16 mouse cellular contexts compared by ENCODE assay signal in the genomic region with DNA sequence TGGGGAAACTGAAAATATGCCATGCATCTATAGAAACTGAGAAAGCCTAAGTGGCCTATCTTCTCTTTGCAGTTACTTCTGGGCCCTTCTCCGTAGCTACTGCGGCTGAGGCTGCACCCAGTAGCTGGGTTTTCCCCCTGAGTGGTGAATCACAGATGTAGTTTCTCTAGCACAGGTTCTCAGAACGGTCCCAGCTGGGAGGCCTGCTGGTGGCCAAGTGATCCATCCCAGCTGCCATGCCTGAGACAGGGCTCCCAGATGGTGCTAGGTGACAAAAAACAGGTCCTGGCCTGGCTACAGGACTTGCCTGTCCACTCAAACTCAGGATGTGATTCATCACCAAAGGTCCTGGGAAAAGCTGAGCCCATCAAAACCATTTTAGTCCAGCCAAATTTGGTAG. TPM values are rescaled to one million over a fixed set of nuclear protein-coding genes. Genes with fewer than 3 reads are reported as not detected.
DNase-seq lines count a peak whose midpoint lies in the region; ATAC-seq and TF ChIP-seq lines count a peak whose summit lies in the region.
"Had no signal": no experiment of that assay in that cellular context is flagged by ENCODE, and none has a peak within 500 bp of the region (broad histone marks: within the 10 kb centered on the region; RNA-seq: fewer than 3 reads in every experiment).

No protein-coding gene starts in this region.

- no peaks in the 10 kb centered on the region for H3K36me3 ChIP-seq in spleen, adult 2 months (ENCODE audit: control insufficient read depth, insufficient read depth, low read length)
- no peaks in the 10 kb centered on the region for H3K36me3 ChIP-seq in lung, embryonic 14.5 days (ENCODE audit: insufficient read depth)
- H3K36me3 ChIP-seq: hindbrain, embryonic 15.5 days; kidney, embryonic 15.5 days; limb, embryonic 13.5 days; neural tube, embryonic 15.5 days had no signal

- no peak for TF ChIP-seq POLR2A in spleen, adult 2 months (IDR thresholded peaks at IDR 0.05; ENCODE audit: low read depth, low read length)

- no peaks in the 10 kb centered on the region for H3K27me3 ChIP-seq in spleen, adult 2 months (ENCODE audit: control insufficient read depth, insufficient read depth, low read length)
- H3K27me3 ChIP-seq in lung, embryonic 14.5 days (ENCODE audit: insufficient read depth, low read length): no peaks in the 10 kb centered on the region
- H3K27me3 ChIP-seq: hindbrain, embryonic 15.5 days; kidney, embryonic 15.5 days; limb, embryonic 13.5 days; neural tube, embryonic 15.5 days had no signal

- peak; percentile 94 for ATAC-seq in lung, embryonic 14.5 days (ENCODE audit: insufficient read depth)
- ATAC-seq: forebrain, postnatal 0 days; midbrain, embryonic 16.5 days had no signal

- peak overlapping the region; percentile 65 for H3K27ac ChIP-seq in spleen, adult 2 months (ENCODE audit: insufficient read depth, low read length)
- H3K27ac ChIP-seq in lung, embryonic 14.5 days (ENCODE audit: low read depth): no peak overlapping the region
- H3K27ac ChIP-seq: hindbrain, embryonic 15.5 days; kidney, embryonic 15.5 days; limb, embryonic 13.5 days; macrophage; neural tube, embryonic 15.5 days had no signal

- H3K9ac ChIP-seq in lung, embryonic 14.5 days: no peak overlapping the region
- H3K9ac ChIP-seq: forebrain, postnatal 0 days; hindbrain, embryonic 15.5 days; kidney, embryonic 15.5 days; limb, embryonic 13.5 days; neural tube, embryonic 15.5 days had no signal

- TF ChIP-seq CTCF in spleen, adult 2 months (IDR thresholded peaks at IDR 0.05; ENCODE audit: extremely low read depth, insufficient read depth, insufficient read length, insufficient replicate concordance): no peak
- TF ChIP-seq CTCF in lung, embryonic 14.5 days (IDR thresholded peaks at IDR 0.05; ENCODE audit: low read depth): no peak

- no peaks in the 10 kb centered on the region for H3K9me3 ChIP-seq in lung, embryonic 14.5 days (ENCODE audit: low read depth, low read length)
- H3K9me3 ChIP-seq: hindbrain, embryonic 15.5 days; kidney, embryonic 15.5 days; limb, embryonic 13.5 days; neural tube, embryonic 15.5 days had no signal

- peaks cover 16% of the 10 kb centered on the region; the same call in 1 of the 2 replicates for H3K4me1 ChIP-seq in spleen, adult 2 months (ENCODE audit: control insufficient read depth, insufficient read depth, insufficient read length)
- peaks cover 3% of the 10 kb centered on the region; the same call in 1 of the 2 replicates for H3K4me1 ChIP-seq in lung, embryonic 14.5 days (ENCODE audit: insufficient read depth)
- H3K4me1 ChIP-seq: kidney, embryonic 15.5 days; limb, embryonic 13.5 days; neural tube, embryonic 15.5 days had no signal

- H3K4me2 ChIP-seq in lung, embryonic 14.5 days: no peak overlapping the region
- H3K4me2 ChIP-seq: hindbrain, embryonic 15.5 days; kidney, embryonic 15.5 days; limb, embryonic 13.5 days; neural tube, embryonic 15.5 days had no signal

- DNase-seq in spleen, adult 2 months (ENCODE audit: low read depth in 1 of 2, low spot score in 2 of 2): peak in 1 of 2 experiments; percentile 28
- no peak for DNase-seq in spleen, adult 12 weeks (ENCODE audit: low spot score)
- DNase-seq in CD4-positive, CD25-positive, alpha-beta regulatory T cell, adult 2 months (ENCODE audit: low read depth, low spot score): peak; percentile 76
- DNase-seq in lung, embryonic 14.5 days: peak; percentile 86
- peak; percentile 23 to 42 for DNase-seq in natural killer cell, adult 2 months (ENCODE audit: low spot score in 2 of 2)
- no peak for DNase-seq in cerebellum, adult 9-11 months
- DNase-seq in cerebellum, postnatal 10 days: no peak
- DNase-seq in adrenal gland, postnatal 4 days (ENCODE audit: low spot score in 2 of 2): no peak
- DNase-seq: adrenal gland, adult 8-10 months; forebrain, postnatal 0 days had no signal

- no peak overlapping the region for H3K4me3 ChIP-seq in spleen, adult 2 months (ENCODE audit: extremely low read depth, insufficient read depth, insufficient read length)
- no peak overlapping the region for H3K4me3 ChIP-seq in lung, embryonic 14.5 days (ENCODE audit: low read depth, low read length)
- H3K4me3 ChIP-seq: hindbrain, embryonic 15.5 days; kidney, embryonic 15.5 days; limb, embryonic 13.5 days; neural tube, embryonic 15.5 days had no signal

- whole genome bisulfite sequencing in spleen, adult 2 months: 17% methylated on average over 3 of the region's 3 CpGs
- WGBS in lung, embryonic 14.5 days: 30% methylated on average over 3 of the region's 3 CpGs

RNA-seq across cellular contexts. Expression of a gene that starts 24.3 kb away (rescaled TPM):
- polyA plus RNA-seq in spleen, adult 2 months (2012; rRNA removed): 2.5 and 3.8 TPM in 2 replicates
- 0.42 and 0.51 TPM in 2 replicates for polyA plus RNA-seq in lung, embryonic 14.5 days (2014; fragmentation: Nextera tagmentation; extraction: Ambion mirVana)
- total RNA-seq in adrenal gland, postnatal 4 days (2021): 1 to 10 TPM; 3.1 to 4.0 TPM

RNA-seq across cellular contexts. Expression of a gene that starts 40.7 kb away (rescaled TPM):
- 21.0 and 32.2 TPM in 2 replicates for polyA plus RNA-seq in spleen, adult 2 months (2012; rRNA removed)
- polyA plus RNA-seq in lung, embryonic 14.5 days (2014; fragmentation: Nextera tagmentation; extraction: Ambion mirVana): 2.9 and 4.5 TPM in 2 replicates
- total RNA-seq in adrenal gland, postnatal 4 days (2021): 1 to 10 TPM; 1.0 to 1.8 TPM

Comparison
In these comparisons a context has a peak if more than half of its experiments do, and no peak if none do; other contexts are left out.
1. DNase-seq: peak in CD4-positive, CD25-positive, alpha-beta regulatory T cell, adult 2 months (single experiment), lung, embryonic 14.5 days (single experiment) and natural killer cell, adult 2 months (2 of 2); none in spleen, adult 12 weeks (single experiment), cerebellum, adult 9-11 months (single experiment), cerebellum, postnatal 10 days (0 of 2) and adrenal gland, postnatal 4 days (0 of 2).